Mouse (Mus musculus) C2C12 (cell line): ENCODE measurements at regions not wholly inside any gene's neighbourhood (a gene's known extent, or its start where the extent isn't known, plus 50 kb on each side); places are given as distances from the start of the nearest gene placed in this dataset.

Source experiments
- H3K27me3 ChIP-seq: one replicate; pipeline ENCODE4 v1.6.1; 2011; ENCODE audit not compliant: control insufficient read depth, insufficient read depth, insufficient read length
- H3K36me3 ChIP-seq: one replicate; pipeline ENCODE4 v1.6.1; 2011; ENCODE audit not compliant: control insufficient read depth, insufficient read depth
- H3K4me3 ChIP-seq: one replicate; pipeline ENCODE4 v1.5.1; 2011; ENCODE audit warnings: mild to moderate bottlenecking, control low read depth; ENCODE audit not compliant: poor library complexity, insufficient read depth, severe bottlenecking
- H3K79me2 ChIP-seq: one replicate; pipeline ENCODE4 v1.6.1; 2011; ENCODE audit not compliant: control insufficient read depth, insufficient read depth
- H3K79me3 ChIP-seq: one replicate; pipeline ENCODE4 v1.6.1; 2011; ENCODE audit warnings: low read depth, control low read depth
- H3ac ChIP-seq: one replicate; pipeline ENCODE3; 2011; ENCODE audit warnings: low read depth; ENCODE audit not compliant: control insufficient read depth, insufficient read length
- CEBPB ChIP-seq: IDR thresholded peaks from one replicate; pipeline ENCODE4 v1.6.1; 2011; ENCODE audit warnings: low read depth, mild to moderate bottlenecking, control low read depth, moderate library complexity
- CTCF ChIP-seq: IDR thresholded peaks from one replicate; pipeline ENCODE4 v1.5.1; 2011; ENCODE audit not compliant: control insufficient read depth, insufficient read depth, insufficient read length
- FOSL1 ChIP-seq: IDR thresholded peaks from one replicate; pipeline ENCODE4 v1.8.0; 2011; ENCODE audit warnings: mild to moderate bottlenecking, low read length; ENCODE audit not compliant: poor library complexity, insufficient read depth, severe bottlenecking
- MAX ChIP-seq: IDR thresholded peaks from one replicate; pipeline ENCODE4 v1.6.1; 2011; ENCODE audit warnings: mild to moderate bottlenecking, control low read depth
- MYOD1 ChIP-seq: IDR thresholded peaks from one replicate; pipeline ENCODE4 v1.6.1; 2011; ENCODE audit warnings: low read depth; ENCODE audit not compliant: control insufficient read depth, insufficient read length
- MYOG ChIP-seq: IDR thresholded peaks from one replicate; pipeline ENCODE4 v1.6.1; 2011; ENCODE audit not compliant: control insufficient read depth, insufficient read length; ENCODE audit errors: extremely low read depth
- USF1 ChIP-seq: IDR thresholded peaks from one replicate; pipeline ENCODE4 v1.6.1; 2011; ENCODE audit warnings: low read depth, mild to moderate bottlenecking, control low read depth, moderate library complexity

DNA sequence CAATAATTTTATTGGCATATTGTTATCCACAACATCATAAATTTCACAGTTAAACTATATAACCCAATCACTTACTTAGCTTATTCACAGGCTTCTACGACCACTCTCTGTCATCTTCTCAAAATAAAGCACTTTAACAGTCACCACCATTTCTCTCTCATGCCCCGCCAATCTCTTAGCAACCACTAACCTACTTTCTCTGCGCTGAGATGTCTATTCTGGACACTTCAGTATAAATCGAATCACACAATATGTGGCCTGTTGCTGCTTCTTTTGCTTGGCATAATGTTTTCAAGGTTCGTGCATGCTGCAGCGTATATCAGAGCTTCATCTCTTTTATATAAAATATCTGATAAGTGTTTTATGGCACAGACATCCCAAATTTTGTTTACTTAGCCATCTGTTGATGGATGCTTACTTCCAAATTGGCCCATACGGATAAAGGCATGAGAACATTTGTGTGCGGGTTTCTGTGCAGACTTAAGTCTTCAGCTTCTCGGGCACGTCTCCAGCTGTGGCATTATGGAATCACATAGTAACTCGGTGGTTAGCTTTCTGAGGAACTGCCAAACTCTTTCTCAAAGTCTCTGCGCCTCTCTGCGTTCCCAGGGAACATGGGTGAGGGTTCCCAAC is 137.7 kb downstream of the Irs2 start:
- no peak overlapping the region for H3K4me3 ChIP-seq
- no peak overlapping the region for H3ac ChIP-seq
- no peaks in the 10 kb centered on the region for H3K79me3 ChIP-seq
- no peaks in the 10 kb centered on the region for H3K36me3 ChIP-seq
- H3K27me3 ChIP-seq: peaks cover 3% of the 10 kb centered on the region
- H3K79me2 ChIP-seq: no peaks in the 10 kb centered on the region
- TF ChIP-seq MAX (no peak), MYOD1 (no peak), FOSL1 (no peak), MYOG (no peak), USF1 (no peak), CTCF (no peak), CEBPB (no peak)

DNA sequence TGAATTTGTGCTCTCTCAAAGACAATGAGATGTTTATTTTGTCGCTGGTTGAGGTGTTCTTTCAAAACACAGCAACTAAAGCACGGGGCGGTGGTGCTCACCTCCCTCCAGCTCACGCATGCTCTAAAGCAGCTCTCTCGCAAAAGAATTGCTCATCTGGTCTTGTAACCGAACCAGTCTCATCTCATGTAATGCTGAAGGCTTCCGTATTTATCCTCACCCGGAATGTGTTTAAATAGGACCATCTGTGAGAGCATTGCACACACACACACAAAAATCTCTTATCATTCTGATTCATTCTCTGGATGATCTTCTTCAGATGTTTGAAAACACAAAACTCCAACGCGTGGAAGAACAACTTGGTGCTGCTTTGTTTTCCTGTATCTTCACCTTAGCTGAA is 138.4 kb downstream of the Irs2 start:
- Histone ChIP-seq H3K27me3 (peaks cover 3% of the 10 kb centered on the region), H3K79me2 (no peaks in the 10 kb centered on the region)

DNA sequence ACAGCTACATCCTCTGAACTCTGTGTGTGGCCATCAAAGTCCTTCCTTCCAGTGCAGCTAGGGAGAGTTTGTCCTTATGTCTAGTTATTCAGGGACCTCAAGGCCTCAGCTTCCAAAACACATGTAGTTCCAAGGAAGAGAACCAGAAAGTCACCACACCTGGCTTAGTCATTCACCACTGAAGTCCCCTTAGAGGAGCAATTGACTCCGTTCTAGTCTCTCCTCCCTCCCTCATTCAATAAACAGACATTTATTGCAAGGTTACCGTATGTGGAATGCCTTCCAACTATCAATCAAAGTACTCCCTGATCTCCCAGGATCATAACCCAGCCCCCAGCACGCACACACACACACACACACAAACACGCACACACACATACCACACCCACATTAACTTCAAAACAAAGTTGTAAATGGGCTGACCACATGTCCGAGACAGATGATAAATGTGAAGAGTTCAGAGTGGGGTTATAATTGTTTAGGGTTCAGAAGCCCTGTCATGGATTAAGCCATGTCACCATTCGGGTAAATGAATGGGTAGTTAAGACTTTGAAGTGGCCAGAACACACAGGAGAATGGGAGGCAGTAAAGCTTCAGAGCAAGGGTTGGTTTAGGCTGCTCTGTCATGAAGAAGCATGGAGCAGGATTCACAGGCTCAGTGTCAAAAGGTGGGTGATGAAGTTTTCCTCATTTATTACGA is 141.4 kb downstream of the Irs2 start:
- Histone ChIP-seq H3K4me3 (no peak overlapping the region), H3K36me3 (no peaks in the 10 kb centered on the region), H3ac (no peak overlapping the region), H3K27me3 (no peaks in the 10 kb centered on the region), H3K79me3 (no peaks in the 10 kb centered on the region), H3K79me2 (no peaks in the 10 kb centered on the region)
- TF ChIP-seq USF1 (no peak), FOSL1 (no peak), MYOD1 (no peak), CTCF (no peak), CEBPB (no peak), MAX (no peak), MYOG (no peak)

More for the DNA sequence above, 138.4 kb downstream of the Irs2 start:
- Histone ChIP-seq H3ac (no peak overlapping the region), H3K4me3 (no peak overlapping the region), H3K79me3 (no peaks in the 10 kb centered on the region), H3K36me3 (no peaks in the 10 kb centered on the region)
- TF ChIP-seq CTCF (no peak), USF1 (no peak), MYOG (no peak), MAX (no peak), CEBPB (no peak), MYOD1 (no peak), FOSL1 (no peak)

DNA sequence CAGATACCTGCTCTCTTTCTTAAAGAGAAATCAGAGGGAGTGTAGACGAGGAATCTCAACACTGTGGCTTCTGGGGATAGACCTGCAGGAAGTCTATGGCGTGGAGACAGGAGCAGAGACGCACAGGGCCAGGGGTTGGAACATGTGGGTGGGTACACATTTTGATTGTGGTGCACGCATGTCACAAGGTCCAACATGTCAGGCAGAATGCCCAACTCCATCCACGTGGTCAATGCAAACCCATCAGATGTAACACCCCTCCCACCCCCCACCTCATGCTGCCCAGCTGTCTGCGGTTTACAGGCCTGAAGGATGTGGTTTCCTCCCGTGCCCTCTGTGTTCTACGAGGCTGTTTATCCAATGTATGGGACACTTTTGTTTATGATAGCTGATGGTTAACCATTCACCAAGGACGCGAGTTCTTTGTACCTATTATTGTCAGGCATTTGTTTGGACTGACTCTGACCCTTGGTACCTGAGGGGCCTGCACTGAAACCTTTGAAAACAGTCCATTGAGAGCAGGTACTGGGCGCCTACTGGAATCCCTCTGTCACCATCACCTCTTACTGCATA is 142.2 kb downstream of the Irs2 start:
- Histone ChIP-seq H3K79me3 (no peaks in the 10 kb centered on the region), H3K36me3 (no peaks in the 10 kb centered on the region), H3K27me3 (no peaks in the 10 kb centered on the region), H3ac (no peak overlapping the region), H3K79me2 (no peaks in the 10 kb centered on the region), H3K4me3 (no peak overlapping the region)
- TF ChIP-seq CEBPB (no peak), MYOD1 (peak; percentile 62), CTCF (no peak), MAX (no peak)

DNA sequence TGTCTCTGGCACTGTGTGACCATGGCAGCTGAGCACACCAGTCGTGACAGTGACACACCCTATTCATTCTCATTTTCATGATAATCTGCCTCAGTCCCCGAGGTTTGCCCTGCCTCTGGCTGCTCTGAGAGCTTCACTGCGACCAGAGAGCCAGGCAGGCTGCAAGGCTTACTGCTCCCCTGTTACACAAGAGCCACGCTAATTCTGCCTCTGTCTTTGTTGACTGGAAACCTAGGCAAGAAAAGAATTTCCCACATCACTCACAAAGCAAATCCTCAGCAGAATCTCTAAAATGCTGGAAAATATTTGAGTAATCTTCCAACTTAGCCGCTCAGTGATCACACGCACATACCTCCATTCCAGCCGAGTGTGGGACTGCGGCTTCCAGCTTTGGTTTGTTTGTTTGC is 142.8 kb downstream of the Irs2 start:
- no peak for TF ChIP-seq MYOD1
- TF ChIP-seq CEBPB: no peak
- no peak for TF ChIP-seq MAX
- no peak for TF ChIP-seq USF1
- TF ChIP-seq CTCF: no peak
- TF ChIP-seq MYOG: no peak
- no peak for TF ChIP-seq FOSL1
- no peaks in the 10 kb centered on the region for H3K36me3 ChIP-seq

More for the DNA sequence above, 142.8 kb downstream of the Irs2 start:
- Histone ChIP-seq H3ac (no peak overlapping the region), H3K79me3 (no peaks in the 10 kb centered on the region), H3K27me3 (no peaks in the 10 kb centered on the region), H3K4me3 (no peak overlapping the region), H3K79me2 (no peaks in the 10 kb centered on the region)
